Mouse (Mus musculus) liver, adult 2 months (tissue): Measurements from ENCODE around the gene Notch4.

Source experiments
- CTCF ChIP-seq: fragments of 200-500 bp; IDR thresholded peaks from 2 replicates; pipeline ENCODE4 v1.5.1; 2011; ENCODE audit warnings: low read depth, low read length, control low read depth
- POLR2A ChIP-seq: fragments of 200-500 bp; IDR thresholded peaks from 2 replicates; pipeline ENCODE4 v1.6.1; 2011; ENCODE audit warnings: low read length, control low read depth; ENCODE audit not compliant: insufficient read depth; ENCODE audit errors: extremely low read depth

- TF ChIP-seq CTCF = no peak
- TF ChIP-seq POLR2A = no peak
Measured at GRCm38 (mm10) chr17:34563354-34563753, 714 bp upstream of the Notch4 start.
